Mouse (Mus musculus): Measurements from ENCODE around the gene Brip1. TPM values are rescaled to one million over a fixed set of nuclear protein-coding genes. Genes with fewer than 3 reads are reported as not detected.
"Not testable (repeated sequence)": the region's sequence is repeated elsewhere in the genome, so short reads cannot be mapped to it uniquely, and the experiment has no call there.

The Brip1 gene
- total RNA-seq (2021), result 1 to 10 TPM in 1 of 2 experiments, under 1 TPM in 1; 0.89 to 1.1 TPM
- long read RNA-seq, result 0 reads

DNA sequence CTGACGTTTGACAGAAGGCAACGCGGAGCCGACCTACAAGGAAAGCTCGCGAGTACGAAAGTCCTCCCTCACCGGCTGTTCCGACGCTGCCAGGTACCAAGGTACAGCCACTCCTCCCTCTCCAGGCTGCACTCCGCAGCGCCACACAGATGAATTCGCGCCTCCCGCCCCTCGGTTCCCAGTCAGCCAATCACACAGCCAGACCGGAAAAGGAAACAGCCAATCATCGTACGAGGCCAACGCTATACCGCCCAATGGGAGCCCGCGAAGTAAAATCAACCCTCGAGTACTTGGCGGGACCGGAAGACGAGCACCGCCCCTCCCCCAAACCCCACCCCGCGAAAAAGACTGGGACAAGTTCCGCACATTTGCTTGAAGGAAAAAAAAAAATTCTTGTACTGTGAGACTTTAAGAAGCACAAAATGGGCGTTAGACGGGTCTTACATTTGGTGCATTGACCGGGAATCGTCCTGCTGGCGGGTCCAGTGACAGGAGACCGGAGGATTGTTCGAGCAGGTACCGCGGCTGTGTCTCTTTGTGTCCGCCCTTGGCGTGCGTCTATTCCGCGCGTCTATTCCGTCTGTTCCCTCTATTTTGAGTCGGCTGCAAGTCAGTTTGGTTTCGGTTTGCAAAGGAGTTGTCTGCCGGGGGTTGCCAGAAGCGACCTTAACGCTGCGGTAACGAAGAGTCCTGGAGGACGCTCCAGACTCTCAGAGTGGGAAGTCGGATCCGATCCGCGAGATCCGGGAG, at the start of gene Brip1:
Brip1 (minus strand) TSS at position 157 of the 750 bp plus-strand sequence.
- DNase-seq (ENCODE audit: low spot score in 2 of 2), result peak; percentile 91 to 94

DNA sequence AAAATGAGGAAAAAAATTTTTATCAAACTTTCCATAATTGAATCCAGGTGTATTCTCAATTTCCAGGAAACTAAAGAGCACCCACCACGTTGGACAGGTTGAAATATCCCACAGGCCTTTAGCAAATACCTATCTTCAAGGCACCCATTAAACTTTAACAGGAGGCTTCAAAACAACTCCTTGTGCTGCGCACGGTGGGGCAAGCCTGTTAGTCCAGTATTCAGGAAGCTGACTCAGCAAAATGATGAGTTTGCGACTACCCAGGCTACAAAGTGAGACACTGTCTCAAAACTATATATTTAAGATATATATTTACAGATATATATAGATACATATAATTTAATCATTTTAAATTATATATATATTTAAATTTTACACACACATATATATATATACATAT, 31.5 kb upstream of the Brip1 start:
- DNase-seq (ENCODE audit: low spot score in 2 of 2), result no peak

DNA sequence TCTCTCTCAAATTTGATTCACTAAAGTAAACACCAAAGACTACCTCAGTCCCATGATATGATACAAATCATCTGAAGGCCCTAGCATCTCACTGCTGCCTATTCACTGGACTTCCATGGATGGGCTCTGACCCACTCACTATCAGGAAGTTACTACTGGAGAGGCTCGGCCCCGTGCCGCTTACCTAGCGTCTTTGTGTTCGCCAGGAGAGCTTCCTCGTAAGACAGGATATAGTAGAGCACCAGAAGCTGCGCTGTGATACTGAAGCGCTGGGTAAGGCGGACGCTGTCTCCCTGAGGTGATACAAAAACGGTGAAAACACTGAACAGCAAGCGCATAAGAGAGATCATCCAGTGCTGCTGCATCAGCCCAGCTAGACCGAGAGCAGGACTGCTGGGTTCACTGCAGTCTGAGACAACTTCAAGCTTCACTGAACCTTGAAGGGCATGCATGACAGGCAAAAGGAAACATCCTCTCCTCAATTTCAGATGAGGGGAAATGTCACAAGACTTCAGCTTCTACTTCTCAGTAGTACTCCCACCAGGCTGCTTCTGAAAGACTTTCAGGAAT, 30.9 kb upstream of the Brip1 start:
- DNase-seq (ENCODE audit: low spot score in 2 of 2), result no peak

DNA sequence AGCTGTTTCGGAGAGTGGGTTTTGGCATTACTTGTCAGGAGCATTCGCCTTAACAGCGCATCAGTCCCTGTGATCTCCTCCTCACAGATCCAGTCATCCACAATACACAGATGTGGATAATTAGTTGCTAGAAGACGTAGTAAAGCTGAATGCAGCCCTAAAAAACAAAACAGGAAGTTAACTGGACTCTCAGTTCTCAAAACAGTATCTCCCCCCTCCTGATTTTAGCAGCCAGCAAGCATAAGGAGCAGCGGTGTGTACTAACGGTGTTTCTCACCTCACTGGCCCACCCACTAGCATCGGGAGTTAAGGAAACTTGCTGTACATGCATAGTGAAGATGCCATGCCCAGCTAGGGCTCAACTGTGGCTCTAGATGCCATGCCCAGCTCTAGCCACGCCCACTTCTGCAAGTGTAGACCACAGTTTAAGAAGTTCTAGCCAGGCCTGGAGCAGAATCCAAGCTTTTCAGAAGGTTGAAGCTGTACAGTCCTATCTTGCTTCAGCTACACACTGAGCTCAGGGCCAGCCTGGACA, 25.7 kb upstream of the Brip1 start:
- no peak for DNase-seq (ENCODE audit: low spot score in 2 of 2)

DNA sequence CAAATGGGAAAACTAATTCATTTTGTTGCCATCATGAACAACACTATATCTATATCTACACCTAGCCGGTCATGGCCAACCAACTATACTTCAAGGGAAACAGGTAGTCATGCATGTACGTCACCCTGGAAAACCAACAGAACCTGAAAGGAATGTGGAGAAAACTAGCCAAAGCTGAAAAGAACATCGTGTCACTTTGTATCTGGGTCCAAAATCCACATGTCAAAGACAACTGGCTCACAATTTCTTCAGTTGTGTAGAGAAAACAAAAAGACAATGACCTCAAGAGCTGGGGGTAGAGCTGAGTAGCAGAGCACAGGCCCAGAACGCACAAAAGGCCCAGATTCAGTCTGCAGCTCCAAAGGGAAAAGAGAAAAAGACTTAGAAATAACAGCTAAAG, 24.8 kb upstream of the Brip1 start:
- no peak for DNase-seq (ENCODE audit: low spot score in 2 of 2)

DNA sequence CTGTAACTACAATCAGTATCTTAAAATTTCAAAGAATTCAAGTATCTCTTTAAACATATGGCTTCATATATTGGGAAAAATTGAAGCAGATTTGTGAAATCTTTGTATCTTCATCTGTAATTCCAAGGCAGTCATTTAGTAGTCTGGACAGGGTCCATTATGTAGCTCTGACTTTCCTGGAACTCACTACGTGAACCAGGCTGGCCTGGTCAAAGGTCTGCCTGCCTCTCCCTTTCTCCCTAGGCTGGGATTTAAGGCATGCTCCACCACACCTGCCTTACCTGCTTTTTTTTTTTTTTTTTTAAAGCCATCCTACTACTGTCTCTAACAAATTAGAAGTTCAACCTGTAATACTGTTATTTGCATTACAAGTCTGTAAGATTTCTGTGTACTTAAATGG, 10.8 kb upstream of the Brip1 start:
- no peak for DNase-seq (ENCODE audit: low spot score in 2 of 2)

DNA sequence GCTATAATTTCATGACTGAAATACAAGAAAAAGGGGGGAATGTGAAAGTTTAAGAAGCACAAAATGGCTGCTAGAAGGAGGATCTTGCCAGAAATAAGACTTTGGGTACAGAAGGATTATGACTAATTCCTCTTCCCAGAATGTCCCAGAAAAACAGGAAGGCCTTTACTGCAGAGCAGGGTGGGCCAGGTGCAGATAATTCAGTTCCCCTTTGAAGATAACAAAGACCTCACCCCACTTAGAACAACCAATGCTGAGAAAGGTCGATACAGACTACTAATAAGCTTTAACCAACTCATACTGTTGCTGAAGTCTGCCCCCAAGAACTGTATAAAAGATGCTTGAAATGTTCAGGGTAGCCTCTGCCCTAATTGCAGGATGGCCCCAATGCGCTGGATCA, 8.1 kb upstream of the Brip1 start:
- DNase-seq (ENCODE audit: low spot score in 2 of 2), result no peak

DNA sequence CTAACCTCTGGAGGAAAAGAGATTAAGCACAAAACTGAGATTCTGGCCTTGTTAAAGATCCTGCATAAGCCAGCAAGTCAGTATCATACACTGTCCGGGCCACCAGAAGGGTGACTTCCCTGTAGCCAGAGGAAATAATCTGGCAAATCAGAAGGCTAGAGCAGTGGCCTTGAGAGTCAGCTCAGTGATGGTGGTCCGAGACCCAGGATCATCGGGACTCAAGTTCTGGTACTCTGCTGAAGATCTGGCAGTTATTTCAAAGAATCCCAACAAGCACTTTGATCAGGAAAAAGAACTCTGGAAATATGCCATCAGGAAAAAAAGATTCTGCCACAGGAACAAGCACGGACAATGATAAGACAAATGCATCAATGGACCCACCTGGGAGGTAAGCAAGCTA, 4.9 kb upstream of the Brip1 start:
- DNase-seq (ENCODE audit: low spot score in 2 of 2), result no peak

DNA sequence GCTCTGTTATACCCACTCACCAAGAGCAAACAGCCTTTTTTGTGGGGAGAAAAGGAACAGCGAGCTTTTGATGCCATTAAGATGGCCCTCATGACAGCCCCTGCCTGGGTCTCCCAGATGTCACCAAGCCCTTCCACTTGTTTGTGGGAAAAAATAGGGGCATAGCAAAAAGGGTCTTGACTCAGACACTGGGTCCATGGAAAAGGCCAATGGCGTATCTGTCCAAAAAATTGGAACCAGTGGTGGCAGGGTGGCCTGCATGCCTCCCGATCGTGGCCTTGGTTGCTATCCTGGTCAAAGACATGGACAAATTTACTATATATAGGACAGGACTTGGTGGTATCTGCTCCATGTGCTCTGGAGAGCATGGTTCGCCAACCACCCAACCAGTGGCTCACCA, 4.0 kb upstream of the Brip1 start:
- DNase-seq (ENCODE audit: low spot score in 2 of 2), result no peak

DNA sequence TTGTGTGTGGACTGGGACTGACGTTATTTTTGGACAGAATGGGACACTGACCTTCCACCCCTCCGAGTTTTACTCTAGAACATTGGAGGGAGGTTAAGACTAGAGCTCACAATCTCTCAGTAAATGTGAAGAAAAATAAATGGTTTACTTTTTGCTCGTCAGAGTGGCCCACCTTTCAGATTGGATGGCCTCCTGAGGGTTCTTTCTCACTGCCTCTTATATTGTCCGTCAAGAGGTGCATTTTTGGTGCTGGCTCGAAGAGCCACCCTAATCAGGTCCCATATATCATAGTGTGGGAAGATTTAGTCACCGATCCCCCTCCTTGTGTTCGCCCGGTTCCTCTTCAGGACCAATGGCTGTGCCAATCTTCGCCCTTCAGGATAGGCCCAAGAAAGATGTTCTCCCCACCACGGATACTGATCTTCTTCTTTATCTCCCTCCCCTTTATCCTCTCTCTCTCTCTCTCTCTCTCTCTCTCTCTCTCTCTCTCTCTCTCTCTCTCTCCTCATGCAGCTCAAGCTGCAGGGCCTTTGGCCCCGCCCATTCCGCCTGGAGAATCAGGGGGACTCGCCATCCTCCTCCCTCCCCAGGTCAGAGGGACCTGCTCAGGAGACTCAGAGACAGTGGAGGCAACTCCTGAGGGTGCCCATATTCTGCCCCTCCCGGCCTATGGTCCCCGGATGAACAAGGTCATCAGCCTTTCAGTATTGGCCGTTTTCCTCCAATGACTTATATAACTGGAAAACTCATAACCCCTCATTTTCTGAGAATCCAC, 1.1 kb upstream of the Brip1 start:
- no peak for DNase-seq (ENCODE audit: low spot score in 2 of 2)

DNA sequence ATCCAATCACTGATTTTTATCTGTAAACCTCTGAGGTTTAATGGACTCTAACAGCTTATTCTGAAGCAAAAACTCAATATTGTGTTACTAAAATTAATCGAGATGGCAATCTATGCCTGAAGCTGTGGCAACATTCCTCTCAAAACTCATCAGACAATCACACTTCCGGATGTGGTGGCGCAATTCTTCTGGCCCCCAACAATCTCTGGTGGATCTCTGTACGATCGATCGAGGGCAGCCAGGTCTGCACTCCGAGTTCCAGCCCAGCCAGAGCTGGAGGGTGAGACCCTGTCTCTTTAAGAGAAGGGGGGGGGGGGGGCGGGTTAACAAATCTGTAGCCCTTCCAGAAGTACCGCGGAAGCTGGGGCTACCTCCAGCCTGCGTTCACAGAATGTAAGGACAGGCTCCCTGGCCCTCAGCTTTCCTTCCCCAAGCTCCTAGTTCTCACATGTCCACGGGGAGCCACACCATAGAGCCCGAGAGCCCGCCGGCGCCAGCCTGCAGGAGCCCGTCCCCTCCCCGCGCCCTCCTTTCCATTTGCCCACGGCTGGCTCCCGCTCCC, 452 bp downstream of the Brip1 start:
- DNase-seq (ENCODE audit: low spot score in 2 of 2), result no peak

DNA sequence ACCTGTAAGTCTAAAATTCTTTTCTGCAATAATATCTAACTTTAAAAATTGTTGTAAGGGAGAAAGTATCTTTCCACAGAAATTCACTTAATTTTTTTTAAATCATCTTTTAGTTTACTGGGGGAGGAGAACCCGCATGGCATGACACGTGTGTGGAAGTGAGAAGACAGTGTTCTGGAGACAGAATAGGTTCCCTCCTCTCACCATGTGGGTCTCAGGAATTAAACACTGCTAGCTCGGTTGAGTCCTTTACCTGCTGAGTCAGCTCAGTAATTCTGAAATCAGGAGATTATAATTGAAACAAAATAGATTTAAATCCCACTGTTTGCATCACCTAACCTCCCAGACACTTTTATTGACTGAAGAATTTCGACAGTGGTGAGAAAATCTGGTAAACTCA, 1.3 kb downstream of the Brip1 start:
- DNase-seq (ENCODE audit: low spot score in 2 of 2), result no peak

DNA sequence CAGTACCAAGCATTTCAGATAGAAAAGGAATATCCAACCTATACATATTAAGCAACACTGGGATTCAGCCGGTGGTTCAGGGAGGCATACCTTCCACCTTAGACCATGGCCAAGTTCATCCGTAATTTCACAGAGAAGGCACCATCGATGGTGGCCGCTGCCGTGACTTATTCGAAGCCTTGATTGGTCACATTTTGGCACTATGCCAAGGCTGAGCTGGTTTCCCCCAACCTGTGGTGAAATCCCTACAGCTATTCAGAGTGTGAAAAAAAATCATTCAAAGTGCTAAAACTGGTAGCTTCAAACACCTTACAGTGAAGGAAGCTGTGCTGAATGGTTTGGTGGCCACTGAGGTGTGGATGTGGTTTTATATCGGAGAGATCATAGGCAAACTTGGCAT, 15.8 kb downstream of the Brip1 start:
- not testable (repeated sequence) for DNase-seq (ENCODE audit: low spot score in 2 of 2)

DNA sequence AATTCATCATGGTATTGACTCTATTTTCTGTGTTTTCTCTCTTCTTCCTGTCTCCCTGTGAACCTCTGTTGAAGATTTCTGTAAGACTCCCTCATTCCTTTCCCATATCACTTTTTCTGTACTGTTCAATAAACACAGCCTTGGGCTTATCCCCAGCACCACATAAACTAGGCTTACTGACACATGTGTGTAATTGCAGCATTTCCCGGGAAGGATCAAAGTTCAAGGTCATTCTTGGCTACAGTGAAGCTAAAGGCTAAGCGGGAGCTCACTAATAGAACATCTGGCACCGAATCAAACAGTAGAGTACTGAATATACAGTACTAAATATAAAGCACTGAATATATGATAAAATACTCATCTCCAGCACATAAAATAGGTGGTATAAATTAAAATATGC, 25.2 kb downstream of the Brip1 start:
- DNase-seq (ENCODE audit: low spot score in 2 of 2), result no peak

DNA sequence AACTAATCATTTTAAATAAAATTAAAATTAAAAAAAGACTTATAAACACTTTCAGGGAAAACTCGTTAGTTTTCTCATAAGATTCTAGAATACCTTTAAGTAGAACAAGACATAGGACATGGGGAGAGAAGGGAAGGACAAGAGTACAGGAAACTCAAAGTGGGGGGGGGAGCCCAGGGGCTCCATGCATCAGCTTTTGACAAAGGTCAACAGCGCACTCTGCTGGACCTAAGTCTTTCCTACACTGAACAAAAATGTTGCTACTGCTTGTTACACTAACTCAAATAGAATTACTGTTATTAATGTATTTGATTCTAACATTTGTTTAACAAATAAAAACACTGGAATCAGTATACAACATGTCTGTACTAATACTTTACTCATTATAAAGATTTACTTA, 26.8 kb downstream of the Brip1 start:
- peak; percentile 73 to 76 for DNase-seq (ENCODE audit: low spot score in 2 of 2)

DNA sequence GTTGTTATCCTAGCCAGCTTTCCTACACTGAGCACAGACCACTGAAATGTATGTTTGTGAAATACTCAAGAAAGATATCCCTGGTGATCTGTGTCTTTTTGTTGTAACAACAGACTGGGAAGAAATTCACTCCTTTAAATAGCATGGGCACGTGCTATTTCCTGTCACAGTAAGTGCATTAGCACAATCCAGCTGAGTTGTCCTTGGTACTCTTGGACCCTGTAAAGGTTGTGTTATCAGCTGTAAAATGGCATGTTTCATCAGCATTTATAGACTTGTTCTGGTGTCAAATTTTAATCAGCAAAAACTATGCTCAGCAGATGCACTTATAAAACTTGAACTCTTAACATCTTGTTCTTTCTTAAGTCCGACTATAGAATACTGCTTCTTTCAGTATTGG, 30.2 kb downstream of the Brip1 start:
- no peak for DNase-seq (ENCODE audit: low spot score in 2 of 2)

DNA sequence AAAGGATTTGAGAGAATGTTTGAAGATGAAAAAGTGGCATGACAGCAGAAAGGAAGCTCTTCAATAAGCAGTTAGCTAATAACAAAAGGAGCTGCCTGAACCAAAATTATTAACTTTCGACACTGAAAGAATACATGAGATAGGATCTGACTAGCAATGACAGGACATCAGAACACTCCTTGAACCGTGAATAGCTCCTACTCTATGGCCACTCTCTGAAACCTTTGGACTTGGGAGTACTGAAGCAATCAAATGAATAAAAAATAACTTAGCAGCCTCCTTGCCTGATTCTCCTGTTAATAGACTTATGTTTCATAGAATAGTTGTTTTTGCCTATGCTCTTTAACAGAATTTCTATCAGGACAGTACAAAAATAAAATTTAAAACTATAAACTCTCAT, 40.7 kb downstream of the Brip1 start:
- no peak for DNase-seq (ENCODE audit: low spot score in 2 of 2)

DNA sequence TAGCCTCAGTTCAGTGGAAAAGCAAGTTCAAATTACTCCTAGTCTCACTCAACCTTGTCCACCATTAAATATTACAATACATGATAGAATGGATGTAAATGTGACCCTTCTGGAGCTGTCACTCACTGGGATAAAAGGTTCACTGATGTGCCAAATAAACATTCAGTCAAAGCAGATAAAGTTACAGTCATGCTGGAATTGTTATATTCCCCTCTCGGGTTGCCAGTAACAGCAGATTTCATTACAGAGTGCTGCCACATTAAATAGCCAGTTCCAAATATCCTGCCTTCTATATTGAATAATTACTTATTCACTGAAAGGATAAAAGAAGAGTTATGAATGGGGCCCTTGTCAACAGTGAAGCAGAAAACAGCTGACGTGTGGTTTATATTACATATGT, 42.0 kb downstream of the Brip1 start:
- no peak for DNase-seq (ENCODE audit: low spot score in 2 of 2)

DNA sequence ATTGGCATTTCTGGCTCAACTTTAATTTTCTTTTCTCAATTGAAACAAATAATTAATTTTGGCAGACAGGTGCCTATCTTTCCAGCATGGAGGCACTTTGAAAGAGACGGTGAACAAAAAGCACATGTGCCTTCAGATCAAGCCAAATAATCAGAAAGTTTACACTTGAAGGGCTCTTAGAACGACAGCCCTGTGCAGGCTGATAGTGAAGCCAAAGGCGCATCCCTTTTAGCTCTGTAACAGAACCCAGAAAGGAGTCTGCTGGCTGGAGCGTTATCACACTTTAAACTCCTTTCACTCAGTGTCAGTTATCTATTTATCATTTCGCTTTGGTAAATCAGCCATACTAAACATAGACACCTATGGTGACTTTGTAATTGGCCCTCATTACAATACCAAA, 45.4 kb downstream of the Brip1 start:
- no peak for DNase-seq (ENCODE audit: low spot score in 2 of 2)

DNA sequence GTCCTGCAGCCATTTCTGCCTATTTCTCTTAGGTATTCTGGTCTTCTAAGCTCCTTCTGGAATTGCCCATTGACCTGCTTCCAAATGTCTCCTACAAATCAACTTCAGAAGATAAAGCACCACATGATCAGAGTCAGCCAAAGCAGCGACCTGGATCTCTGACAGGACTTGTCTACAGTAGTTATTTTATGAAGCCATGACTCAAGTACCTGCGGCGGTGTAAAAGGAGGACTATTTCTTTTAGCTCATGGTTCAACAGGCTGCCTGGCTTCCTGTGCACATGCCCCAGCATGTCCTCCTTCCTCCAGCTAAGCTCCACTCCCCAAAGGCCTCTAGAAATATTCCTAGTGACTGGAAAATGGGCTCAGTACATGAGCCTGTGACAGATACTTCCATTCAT, 69.7 kb downstream of the Brip1 start:
- no peak for DNase-seq (ENCODE audit: low spot score in 2 of 2)

DNA sequence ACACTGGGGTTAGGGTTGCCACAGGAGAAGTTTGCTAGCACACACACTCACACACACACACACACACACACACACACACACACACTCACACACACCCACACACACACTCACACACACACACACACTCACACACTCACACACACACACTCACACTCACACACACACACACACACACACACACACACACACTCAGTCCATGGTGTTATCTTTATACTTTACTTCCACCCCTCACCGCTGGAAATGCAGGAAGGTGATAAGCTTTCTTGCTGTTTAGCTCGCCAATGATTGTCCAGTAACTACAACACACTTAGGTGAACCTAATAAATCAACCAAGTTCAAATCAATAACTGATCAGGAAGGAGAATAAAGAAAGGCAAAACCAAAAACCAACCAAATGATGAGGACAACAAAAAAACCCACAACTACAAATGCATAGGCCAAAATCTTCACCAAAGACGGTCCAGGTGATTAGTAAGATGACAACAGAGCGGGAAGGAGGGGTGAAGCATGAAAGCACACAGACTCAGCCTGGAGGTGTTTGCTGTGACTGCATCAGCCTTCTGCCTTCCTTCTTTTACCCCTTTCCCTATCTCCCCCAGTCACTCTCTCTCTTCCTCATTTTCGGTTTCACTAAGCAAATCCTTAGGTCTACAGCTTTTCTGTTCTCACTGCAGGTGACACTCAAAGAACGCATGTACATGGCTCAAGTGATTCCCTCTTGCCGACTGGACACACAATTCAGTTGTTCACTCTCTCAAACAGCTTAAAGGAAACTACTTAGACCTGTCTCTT, 83.7 kb downstream of the Brip1 start:
- no peak for DNase-seq (ENCODE audit: low spot score in 2 of 2)
